In genomic region chr11:103168690-103169390, GRCm38 (mm10) we compare ENCODE assay signal across 9 mouse cellular contexts. TPM values are rescaled to one million over a fixed set of nuclear protein-coding genes. Genes with fewer than 3 reads are reported as not detected.
A peak's percentile ranks its signal among the peaks of the same experiment; 100 is the strongest.
DNase-seq lines count a peak whose midpoint lies in the region; ATAC-seq and TF ChIP-seq lines count a peak whose summit lies in the region.
"Had no signal": no experiment of that assay in that cellular context is flagged by ENCODE, and none has a peak within 500 bp of the region (broad histone marks: within the 10 kb centered on the region; RNA-seq: fewer than 3 reads in every experiment).

No protein-coding gene starts in this region.

- peaks cover 6% of the 10 kb centered on the region; the same call in 1 of the 2 replicates for H3K9me3 ChIP-seq in kidney, embryonic 16.5 days (ENCODE audit: low read length)
- no peaks in the 10 kb centered on the region for H3K9me3 ChIP-seq in liver, embryonic 13.5 days (replicated peaks)
- H3K9me3 ChIP-seq: midbrain, embryonic 12.5 days had no signal

- H3K27me3 ChIP-seq in kidney, embryonic 16.5 days (ENCODE audit: insufficient read depth, low read length) = peaks cover 24% of the 10 kb centered on the region
- peaks cover 45% of the 10 kb centered on the region for H3K27me3 ChIP-seq in liver, embryonic 13.5 days

- H3K36me3 ChIP-seq in kidney, embryonic 16.5 days (ENCODE audit: insufficient read depth, low read length) = no peaks in the 10 kb centered on the region
- no peaks in the 10 kb centered on the region for H3K36me3 ChIP-seq in liver, embryonic 13.5 days
- H3K36me3 ChIP-seq: midbrain, embryonic 12.5 days had no signal

- TF ChIP-seq CTCF in embryonic fibroblast, embryonic 13.5 days (IDR thresholded peaks at IDR 0.05; ENCODE audit: borderline replicate concordance, insufficient read depth, low read length) = peak; percentile 98
- TF ChIP-seq CTCF in olfactory bulb, adult 2 months (IDR thresholded peaks at IDR 0.05; ENCODE audit: insufficient read depth, low read depth, low read length) = peak; percentile 59; the same call in 1 of the 2 replicates

- no peak overlapping the region for H3K9ac ChIP-seq in kidney, embryonic 16.5 days (replicated peaks; ENCODE audit: low read length)
- no peak overlapping the region for H3K9ac ChIP-seq in liver, embryonic 13.5 days
- H3K9ac ChIP-seq: midbrain, embryonic 12.5 days had no signal

- peak; percentile 72 for DNase-seq in kidney, adult 11 months
- DNase-seq in adrenal gland, adult 2 months = peak; percentile 84
- peak; percentile 87 for DNase-seq in kidney, adult 9 months
- DNase-seq in liver, embryonic 13.5 days = peak; percentile 26
- peak; percentile 78 to 81 for DNase-seq in thymus, postnatal 36 days

- H3K4me3 ChIP-seq in kidney, embryonic 16.5 days (ENCODE audit: low read length) = no peak overlapping the region
- no peak overlapping the region for H3K4me3 ChIP-seq in embryonic fibroblast, embryonic 13.5 days (ENCODE audit: insufficient read depth, low read length)
- H3K4me3 ChIP-seq in liver, embryonic 13.5 days (replicated peaks) = no peak overlapping the region
- H3K4me3 ChIP-seq in olfactory bulb, adult 2 months (ENCODE audit: insufficient read depth, low read depth, low read length) = no peak overlapping the region
- H3K4me3 ChIP-seq: midbrain, embryonic 12.5 days had no signal

- H3K4me2 ChIP-seq in kidney, embryonic 16.5 days (replicated peaks; ENCODE audit: low read depth, low read length) = no peak overlapping the region
- H3K4me2 ChIP-seq in liver, embryonic 13.5 days = no peak overlapping the region
- H3K4me2 ChIP-seq: midbrain, embryonic 12.5 days had no signal

- WGBS in kidney, embryonic 16.5 days = 28% methylated on average over 9 of the region's 9 CpGs
- WGBS in liver, embryonic 13.5 days (ENCODE audit: insufficient replicate concordance) = 21% methylated on average over 9 of the region's 9 CpGs
- WGBS in olfactory bulb, adult 2 months = 26% methylated on average over 9 of the region's 9 CpGs

- peaks cover 11% of the 10 kb centered on the region; the same call in 1 of the 2 replicates for H3K4me1 ChIP-seq in kidney, embryonic 16.5 days (ENCODE audit: insufficient read depth, low read length)
- H3K4me1 ChIP-seq in embryonic fibroblast, embryonic 13.5 days (ENCODE audit: control insufficient read depth, insufficient read depth, low read length) = no peaks in the 10 kb centered on the region
- peaks cover 37% of the 10 kb centered on the region for H3K4me1 ChIP-seq in liver, embryonic 13.5 days (replicated peaks)
- peaks cover 19% of the 10 kb centered on the region for H3K4me1 ChIP-seq in olfactory bulb, adult 2 months (ENCODE audit: control insufficient read depth, insufficient read depth, low read length)

- no peak for TF ChIP-seq POLR2A in embryonic fibroblast, embryonic 13.5 days (IDR thresholded peaks at IDR 0.05; ENCODE audit: low read depth, low read length)
- no peak for TF ChIP-seq POLR2A in olfactory bulb, adult 2 months (IDR thresholded peaks at IDR 0.05; ENCODE audit: insufficient read depth, low read depth, low read length)

- no peak overlapping the region for H3K27ac ChIP-seq in kidney, embryonic 16.5 days (ENCODE audit: low read length)
- no peak overlapping the region for H3K27ac ChIP-seq in embryonic fibroblast, embryonic 13.5 days (ENCODE audit: insufficient read depth, low read length)
- no peak overlapping the region for H3K27ac ChIP-seq in liver, embryonic 13.5 days
- no peak overlapping the region for H3K27ac ChIP-seq in olfactory bulb, adult 2 months (ENCODE audit: insufficient read depth, low read depth, low read length)
- H3K27ac ChIP-seq: midbrain, embryonic 12.5 days had no signal

- ATAC-seq in kidney, embryonic 16.5 days (ENCODE audit: low FRiP score, low TSS enrichment) = no peak
- ATAC-seq in liver, embryonic 13.5 days (ENCODE audit: low read depth) = no peak

RNA-seq across cellular contexts. Expression of gene Fmnl1, which starts 2.1 kb away (rescaled TPM):
- 2.4 and 3.4 TPM in 2 replicates for polyA plus RNA-seq in kidney, embryonic 16.5 days (2015; fragmentation: Nextera tagmentation; extraction: Ambion mirVana)
- 10 to 100 TPM; 18.9 to 24.2 TPM for total RNA-seq in adrenal gland, adult 2 months (2021)
- polyA plus RNA-seq in adrenal gland, adult 2 months (2012; rRNA removed) = 16.3 and 19.2 TPM in 2 replicates
- polyA plus RNA-seq in embryonic fibroblast, embryonic 13.5 days (2011; ENCODE audit: insufficient read length, low read depth, missing spikeins) = 1.1 TPM in 1 of 2 replicates, not detected in the other
- 3.0 TPM in 2 replicates for polyA plus RNA-seq in liver, embryonic 13.5 days (2015; fragmentation: Nextera tagmentation; extraction: Ambion mirVana)
- 142 TPM in 1 of 2 replicates, not detected in the other for polyA plus RNA-seq in olfactory bulb, adult 2 months (2012; ENCODE audit: insufficient read depth, insufficient read length, low replicate concordance, missing spikeins)

RNA-seq across cellular contexts. Expression of gene Hexim2, which starts 36.6 kb away (rescaled TPM):
- polyA plus RNA-seq in kidney, embryonic 16.5 days (2015; fragmentation: Nextera tagmentation; extraction: Ambion mirVana) = 11.3 and 11.8 TPM in 2 replicates
- total RNA-seq in adrenal gland, adult 2 months (2021) = 1 to 10 TPM; 2.8 to 7.0 TPM
- polyA plus RNA-seq in adrenal gland, adult 2 months (2012; rRNA removed) = 3.3 and 4.5 TPM in 2 replicates
- 2.3 and 3.1 TPM in 2 replicates for polyA plus RNA-seq in embryonic fibroblast, embryonic 13.5 days (2011; ENCODE audit: insufficient read length, low read depth, missing spikeins)
- polyA plus RNA-seq in liver, embryonic 13.5 days (2015; fragmentation: Nextera tagmentation; extraction: Ambion mirVana) = 6.3 and 7.7 TPM in 2 replicates
- polyA plus RNA-seq in olfactory bulb, adult 2 months (2012; ENCODE audit: insufficient read depth, insufficient read length, low replicate concordance, missing spikeins) = not detected in 2 replicates

RNA-seq across cellular contexts. Expression of gene 1700023F06Rik, which starts 39.5 kb away (rescaled TPM):
- 0.27 and 0.82 TPM in 2 replicates for polyA plus RNA-seq in kidney, embryonic 16.5 days (2015; fragmentation: Nextera tagmentation; extraction: Ambion mirVana)
- under 1 TPM; 0.45 to 0.52 TPM for total RNA-seq in adrenal gland, adult 2 months (2021)
- 1.4 and 2.1 TPM in 2 replicates for polyA plus RNA-seq in adrenal gland, adult 2 months (2012; rRNA removed)
- 0.68 TPM in 1 of 2 replicates, not detected in the other for polyA plus RNA-seq in embryonic fibroblast, embryonic 13.5 days (2011; ENCODE audit: insufficient read length, low read depth, missing spikeins)
- not detected in 2 replicates for polyA plus RNA-seq in liver, embryonic 13.5 days (2015; fragmentation: Nextera tagmentation; extraction: Ambion mirVana)
- not detected in 2 replicates for polyA plus RNA-seq in olfactory bulb, adult 2 months (2012; ENCODE audit: insufficient read depth, insufficient read length, low replicate concordance, missing spikeins)
- polyA plus RNA-seq: midbrain, embryonic 12.5 days had no signal

RNA-seq across cellular contexts. Expression of gene Spata32, which starts 49.4 kb away (rescaled TPM):
- polyA plus RNA-seq in kidney, embryonic 16.5 days (2015; fragmentation: Nextera tagmentation; extraction: Ambion mirVana) = not detected in 2 replicates
- not detected for total RNA-seq in adrenal gland, adult 2 months (2021)
- polyA plus RNA-seq in adrenal gland, adult 2 months (2012; rRNA removed) = not detected in 2 replicates
- polyA plus RNA-seq in embryonic fibroblast, embryonic 13.5 days (2011; ENCODE audit: insufficient read length, low read depth, missing spikeins) = not detected in 2 replicates
- polyA plus RNA-seq in liver, embryonic 13.5 days (2015; fragmentation: Nextera tagmentation; extraction: Ambion mirVana) = not detected in 2 replicates
- polyA plus RNA-seq in olfactory bulb, adult 2 months (2012; ENCODE audit: insufficient read depth, insufficient read length, low replicate concordance, missing spikeins) = not detected in 2 replicates
- polyA plus RNA-seq: midbrain, embryonic 12.5 days had no signal

RNA-seq across cellular contexts. Expression of gene Hexim1, which starts 52.8 kb away (rescaled TPM):
- polyA plus RNA-seq in kidney, embryonic 16.5 days (2015; fragmentation: Nextera tagmentation; extraction: Ambion mirVana) = 5.5 and 6.6 TPM in 2 replicates
- 10 to 100 TPM; 70.9 to 83.7 TPM for total RNA-seq in adrenal gland, adult 2 months (2021)
- polyA plus RNA-seq in adrenal gland, adult 2 months (2012; rRNA removed) = 15.7 and 16.5 TPM in 2 replicates
- polyA plus RNA-seq in embryonic fibroblast, embryonic 13.5 days (2011; ENCODE audit: insufficient read length, low read depth, missing spikeins) = 16.8 and 19.0 TPM in 2 replicates
- 2.6 and 3.0 TPM in 2 replicates for polyA plus RNA-seq in liver, embryonic 13.5 days (2015; fragmentation: Nextera tagmentation; extraction: Ambion mirVana)
- polyA plus RNA-seq in olfactory bulb, adult 2 months (2012; ENCODE audit: insufficient read depth, insufficient read length, low replicate concordance, missing spikeins) = not detected in 2 replicates

Comparison
In these comparisons a context has a peak if more than half of its experiments do, and no peak if none do; other contexts are left out.
1. DNase-seq: peak in every context shown above with its lines; median percentile 87 in kidney, adult 9 months; 84 in adrenal gland, adult 2 months; 80 in thymus, postnatal 36 days; 72 in kidney, adult 11 months; 26 in liver, embryonic 13.5 days.